Mouse (Mus musculus) CH12.LX (cell line): Measurements from ENCODE around the gene Dusp14.

Experiments
- CHD1 ChIP-seq: IDR thresholded peaks from 2 replicates; pipeline ENCODE4 v1.6.1; 2012; ENCODE audit warnings: low read depth, low read length, improper control_type of control experiment, inconsistent platforms
- CHD2 ChIP-seq: IDR thresholded peaks from 2 replicates; pipeline ENCODE4 v1.6.1; 2011; ENCODE audit warnings: low read length, improper control_type of control experiment
- E2F4 ChIP-seq: IDR thresholded peaks from 2 replicates; pipeline ENCODE4 v1.6.1; 2011; ENCODE audit warnings: low read depth, low read length, improper control_type of control experiment; ENCODE audit not compliant: insufficient replicate concordance
- EP300 ChIP-seq: IDR thresholded peaks from 2 replicates; pipeline ENCODE4 v1.6.1; 2011; ENCODE audit warnings: low read length, improper control_type of control experiment
- POLR2A ChIP-seq: IDR thresholded peaks from 2 replicates; pipeline ENCODE4 v1.6.1; 2011; ENCODE audit warnings: low read depth, mild to moderate bottlenecking, improper control_type of control experiment, low read length
- TBP ChIP-seq: conservative IDR thresholded peaks from 2 replicates; pipeline ENCODE4 v1.6.1; 2011; ENCODE audit warnings: low read depth, low read length, improper control_type of control experiment

DNA sequence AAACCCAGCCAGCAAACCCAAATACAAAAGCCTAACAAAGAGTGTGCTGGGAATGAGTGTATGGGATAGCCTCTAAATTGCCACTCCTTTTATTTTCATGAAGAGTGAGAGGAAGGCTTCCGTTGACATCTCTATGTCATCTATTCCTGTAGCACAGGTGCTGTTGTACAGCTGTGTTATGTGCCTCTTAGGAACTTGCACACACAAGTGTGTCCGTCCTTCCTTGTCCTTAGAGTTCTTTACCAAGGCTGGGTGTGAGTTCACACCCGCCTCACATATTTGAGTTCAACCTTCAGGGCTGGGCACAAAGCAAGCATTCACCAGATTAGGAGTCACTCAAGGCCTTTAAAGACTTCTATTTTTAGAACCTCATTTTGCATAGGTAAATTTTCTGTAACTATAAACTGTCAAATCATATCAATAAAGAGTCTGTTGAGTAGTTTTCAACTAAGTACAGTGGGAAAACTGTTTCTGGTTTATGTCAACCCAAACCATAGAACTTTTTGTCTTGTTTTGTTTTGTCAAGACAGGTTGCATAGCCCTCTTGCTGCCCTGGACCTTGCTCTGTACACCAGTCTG lies 5.3 kb downstream of the Dusp14 start:
- TF ChIP-seq POLR2A (0 out of 2 replicates have a peak, but pooled peaks have one; percentile 34), CHD1 (no peak; the same call in none of the 2 replicates), CHD2 (no peak), E2F4 (no peak), EP300 (peak; percentile 53; the same call in 1 of the 2 replicates), TBP (peak; percentile 52; the same call in 1 of the 2 replicates)
